ENCODE assay signal across 8 mouse cellular contexts in the genomic region with DNA sequence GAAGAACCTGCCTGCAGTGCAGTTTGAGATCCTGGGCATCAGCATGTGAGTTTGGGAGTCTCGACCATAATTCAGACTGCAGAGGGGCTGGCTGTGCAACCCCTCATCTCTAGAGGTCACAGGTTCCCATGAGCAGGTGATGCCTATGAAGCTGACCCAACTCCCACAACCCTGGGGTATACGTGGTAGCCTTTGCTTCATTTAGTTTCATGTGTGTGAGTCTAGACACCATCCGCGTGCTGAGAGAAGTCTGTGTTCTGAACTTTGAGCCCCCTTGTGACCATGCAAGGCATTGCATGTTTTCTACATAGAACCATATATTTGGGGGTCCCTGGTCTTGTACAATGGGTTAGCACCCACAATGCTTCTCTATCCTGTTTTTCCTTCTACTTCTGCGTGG. TPM values are rescaled to one million over a fixed set of nuclear protein-coding genes. Genes with fewer than 3 reads are reported as not detected.
DNase-seq lines count a peak whose midpoint lies in the region; ATAC-seq and TF ChIP-seq lines count a peak whose summit lies in the region.
"Had no signal": no experiment of that assay in that cellular context is flagged by ENCODE, and none has a peak within 500 bp of the region (broad histone marks: within the 10 kb centered on the region; RNA-seq: fewer than 3 reads in every experiment).

No protein-coding gene starts in this region.

- peak; percentile 71 for TF ChIP-seq CTCF in liver, postnatal 0 days (IDR thresholded peaks at IDR 0.05; ENCODE audit: low read depth)

- H3K27me3 ChIP-seq in liver, postnatal 0 days (ENCODE audit: insufficient read depth, low read length): no peaks in the 10 kb centered on the region

- no peaks in the 10 kb centered on the region for H3K4me1 ChIP-seq in liver, postnatal 0 days (ENCODE audit: insufficient read depth)
- H3K4me1 ChIP-seq: midbrain, embryonic 12.5 days had no signal

- H3K36me3 ChIP-seq in liver, postnatal 0 days (replicated peaks; ENCODE audit: insufficient read depth, low read length): no peaks in the 10 kb centered on the region
- H3K36me3 ChIP-seq: midbrain, embryonic 12.5 days had no signal

- WGBS in liver, postnatal 0 days (ENCODE audit: insufficient replicate concordance): 26% methylated on average over 5 of the region's 5 CpGs

- no peak for TF ChIP-seq EP300 in liver, postnatal 0 days (IDR thresholded peaks at IDR 0.05; ENCODE audit: low read depth)

- peak; percentile 44 to 55 for DNase-seq in left cerebral cortex, postnatal 25 days (ENCODE audit: low spot score in 2 of 2)
- DNase-seq in left cerebral cortex, postnatal 10 days (ENCODE audit: extremely low spot score in 1 of 2, low spot score in 2 of 2): no peak
- peak; percentile 75 for DNase-seq in NIH3T3 (ENCODE audit: low read depth)
- DNase-seq in induced T-regulatory cell, adult 2 months (ENCODE audit: low read depth): peak; percentile 77
- DNase-seq in liver, postnatal 0 days: peak; percentile 35
- peak; percentile 77 for DNase-seq in retina, embryonic 14.5 days (ENCODE audit: low spot score)

- ATAC-seq in common myeloid progenitor, adult 5-6 weeks (replicated peaks; ENCODE audit: low read depth, poor library complexity, severe bottlenecking): peak; percentile 83
- ATAC-seq in liver, postnatal 0 days: no peak

- H3K9me3 ChIP-seq in liver, postnatal 0 days (ENCODE audit: low read length): no peaks in the 10 kb centered on the region
- H3K9me3 ChIP-seq: midbrain, embryonic 12.5 days had no signal

- no peak overlapping the region for H3K27ac ChIP-seq in liver, postnatal 0 days (ENCODE audit: low read depth)
- H3K27ac ChIP-seq: midbrain, embryonic 12.5 days had no signal

- H3K4me3 ChIP-seq in liver, postnatal 0 days (ENCODE audit: low read depth, low read length): no peak overlapping the region
- H3K4me3 ChIP-seq: midbrain, embryonic 12.5 days had no signal

- H3K9ac ChIP-seq in liver, postnatal 0 days (replicated peaks): no peak overlapping the region
- H3K9ac ChIP-seq: midbrain, embryonic 12.5 days had no signal

- H3K4me2 ChIP-seq in liver, postnatal 0 days (ENCODE audit: low read depth, low read length): no peak overlapping the region
- H3K4me2 ChIP-seq: midbrain, embryonic 12.5 days had no signal

- intact Hi-C loops in left cerebral cortex, postnatal 25 days (cut with DNase I): no loop called here
- intact Hi-C loops in left cerebral cortex, postnatal 10 days (cut with DNase I): no loop called here

RNA-seq across cellular contexts. Expression of gene Ccne1, which starts 23.9 kb away (rescaled TPM):
- 10 to 100 TPM; 16.7 to 18.8 TPM for total RNA-seq in left cerebral cortex, postnatal 25 days (2021)
- total RNA-seq in left cerebral cortex, postnatal 10 days (2021): 10 to 100 TPM; 13.0 to 15.2 TPM
- 36.2 and 40.1 TPM in 2 replicates for total RNA-seq in common myeloid progenitor, adult 5-6 weeks (2017)
- polyA plus RNA-seq in liver, postnatal 0 days (2015; fragmentation: Nextera tagmentation; extraction: Ambion mirVana): 31.1 and 32.4 TPM in 2 replicates

RNA-seq across cellular contexts. Expression of gene 1600014C10Rik, which starts 51.8 kb away (rescaled TPM):
- total RNA-seq in left cerebral cortex, postnatal 25 days (2021): 10 to 100 TPM; 21.5 to 22.6 TPM
- 10 to 100 TPM; 18.6 to 19.2 TPM for total RNA-seq in left cerebral cortex, postnatal 10 days (2021)
- total RNA-seq in common myeloid progenitor, adult 5-6 weeks (2017): 12.0 and 15.2 TPM in 2 replicates
- 76.6 and 78.1 TPM in 2 replicates for polyA plus RNA-seq in liver, postnatal 0 days (2015; fragmentation: Nextera tagmentation; extraction: Ambion mirVana)

Comparison
In these comparisons a context has a peak if more than half of its experiments do, and no peak if none do; other contexts are left out.
1. DNase-seq: peak in left cerebral cortex, postnatal 25 days (2 of 2), NIH3T3 (single experiment), induced T-regulatory cell, adult 2 months (single experiment), liver, postnatal 0 days (single experiment) and retina, embryonic 14.5 days (single experiment); none in left cerebral cortex, postnatal 10 days (0 of 2).